ENCODE assay signal across 17 mouse cellular contexts in genomic region chr9:30520116-30520515, GRCm38 (mm10).
DNase-seq lines count a peak whose midpoint lies in the region; ATAC-seq lines count a peak whose summit lies in the region.
"Had no signal": no experiment of that assay in that cellular context is flagged by ENCODE, and none has a peak within 500 bp of the region (broad histone marks: within the 10 kb centered on the region; RNA-seq: fewer than 3 reads in every experiment).

No protein-coding gene starts in this region.

- H3K27me3 ChIP-seq in hindbrain, embryonic 13.5 days: no peaks in the 10 kb centered on the region
- H3K27me3 ChIP-seq in hindbrain, embryonic 11.5 days (ENCODE audit: control insufficient read depth, insufficient read depth, low read length): no peaks in the 10 kb centered on the region
- H3K27me3 ChIP-seq in limb, embryonic 11.5 days (ENCODE audit: control insufficient read depth, insufficient read depth, low read length): no peaks in the 10 kb centered on the region
- H3K27me3 ChIP-seq: forebrain, embryonic 15.5 days; liver, embryonic 15.5 days; neural tube, embryonic 15.5 days had no signal

- no peak overlapping the region for H3K4me3 ChIP-seq in hindbrain, embryonic 13.5 days
- H3K4me3 ChIP-seq in hindbrain, embryonic 11.5 days (ENCODE audit: low read depth, low read length): no peak overlapping the region
- H3K4me3 ChIP-seq in limb, embryonic 11.5 days (ENCODE audit: low read depth, low read length): no peak overlapping the region
- H3K4me3 ChIP-seq: forebrain, embryonic 15.5 days; heart, adult 2 months; liver, embryonic 15.5 days; neural tube, embryonic 15.5 days had no signal

- H3K36me3 ChIP-seq in hindbrain, embryonic 13.5 days: no peaks in the 10 kb centered on the region
- H3K36me3 ChIP-seq in hindbrain, embryonic 11.5 days (ENCODE audit: control insufficient read depth, insufficient read depth, low read length): no peaks in the 10 kb centered on the region
- no peaks in the 10 kb centered on the region for H3K36me3 ChIP-seq in limb, embryonic 11.5 days (ENCODE audit: control insufficient read depth, insufficient read depth, low read length)
- H3K36me3 ChIP-seq: forebrain, embryonic 15.5 days; liver, embryonic 15.5 days; neural tube, embryonic 15.5 days had no signal

- no peak overlapping the region for H3K9ac ChIP-seq in hindbrain, embryonic 13.5 days
- H3K9ac ChIP-seq in hindbrain, embryonic 11.5 days (ENCODE audit: low read depth, low read length): no peak overlapping the region
- no peak overlapping the region for H3K9ac ChIP-seq in limb, embryonic 11.5 days (ENCODE audit: low read length)
- H3K9ac ChIP-seq: forebrain, embryonic 15.5 days; liver, embryonic 15.5 days; neural tube, embryonic 15.5 days had no signal

- H3K27ac ChIP-seq in hindbrain, embryonic 13.5 days: 0 out of 2 replicates have a peak overlapping the region, but pooled peaks have one; percentile 65
- no peak overlapping the region for H3K27ac ChIP-seq in hindbrain, embryonic 11.5 days (ENCODE audit: low read depth, low read length)
- 0 out of 2 replicates have a peak overlapping the region, but pooled peaks have one; percentile 60 for H3K27ac ChIP-seq in limb, embryonic 11.5 days (replicated peaks; ENCODE audit: low read depth, low read length)
- H3K27ac ChIP-seq: heart, adult 2 months; liver, embryonic 15.5 days had no signal

- no peaks in the 10 kb centered on the region for H3K9me3 ChIP-seq in hindbrain, embryonic 13.5 days
- no peaks in the 10 kb centered on the region for H3K9me3 ChIP-seq in hindbrain, embryonic 11.5 days (ENCODE audit: control insufficient read depth, low read length)
- no peaks in the 10 kb centered on the region for H3K9me3 ChIP-seq in limb, embryonic 11.5 days (ENCODE audit: control insufficient read depth, low read length)
- H3K9me3 ChIP-seq: forebrain, embryonic 15.5 days; liver, embryonic 15.5 days; neural tube, embryonic 15.5 days had no signal

- no peak for ATAC-seq in hindbrain, embryonic 13.5 days (ENCODE audit: low FRiP score)
- no peak for ATAC-seq in hindbrain, embryonic 11.5 days (ENCODE audit: low FRiP score)
- no peak for ATAC-seq in limb, embryonic 11.5 days (ENCODE audit: insufficient number of reproducible peaks, low FRiP score, low TSS enrichment, low read depth)
- ATAC-seq in megakaryocyte-erythroid progenitor cell, adult 5-6 weeks (replicated peaks; ENCODE audit: low FRiP score, low TSS enrichment, poor library complexity, severe bottlenecking): no peak

- 46% methylated on average over 1 of the region's 1 CpGs for WGBS in hindbrain, embryonic 13.5 days
- WGBS in hindbrain, embryonic 11.5 days: 32% methylated on average over 1 of the region's 1 CpGs
- whole genome bisulfite sequencing in limb, embryonic 11.5 days: 14% methylated on average over 1 of the region's 1 CpGs

- H3K4me2 ChIP-seq in hindbrain, embryonic 13.5 days: no peak overlapping the region
- no peak overlapping the region for H3K4me2 ChIP-seq in hindbrain, embryonic 11.5 days (replicated peaks; ENCODE audit: low read depth, low read length)
- H3K4me2 ChIP-seq in limb, embryonic 11.5 days (ENCODE audit: low read depth, severe bottlenecking): no peak overlapping the region
- H3K4me2 ChIP-seq: forebrain, embryonic 15.5 days; liver, embryonic 15.5 days; neural tube, embryonic 15.5 days had no signal

- H3K4me1 ChIP-seq in hindbrain, embryonic 13.5 days (replicated peaks): peaks cover 14% of the 10 kb centered on the region
- H3K4me1 ChIP-seq in hindbrain, embryonic 11.5 days (replicated peaks; ENCODE audit: control insufficient read depth, insufficient read depth, low read length): no peaks in the 10 kb centered on the region
- H3K4me1 ChIP-seq in limb, embryonic 11.5 days (ENCODE audit: control insufficient read depth, insufficient read depth, low read length): peaks cover 24% of the 10 kb centered on the region
- H3K4me1 ChIP-seq: liver, embryonic 15.5 days had no signal

- no peak for DNase-seq in hindbrain, embryonic 11.5 days (ENCODE audit: low spot score)
- peak; percentile 44 for DNase-seq in NIH3T3 (ENCODE audit: low read depth)
- peak; percentile 53 for DNase-seq in embryo, embryonic 10.5 days (ENCODE audit: low spot score)
- DNase-seq in limb, embryonic 11.5 days (ENCODE audit: low spot score): no peak
- no peak for DNase-seq in kidney, adult 8-10 months
- DNase-seq: adrenal gland, adult 2 months; cerebellum, adult 11 months; heart, adult 2 months; kidney, adult 11 months; kidney, postnatal 14 days; lung, postnatal 10 days; thymus, postnatal 36 days had no signal

Comparison
In these comparisons a context has a peak if more than half of its experiments do, and no peak if none do; other contexts are left out.
1. DNase-seq: peak in NIH3T3 (single experiment) and embryo, embryonic 10.5 days (single experiment); none in hindbrain, embryonic 11.5 days (single experiment), limb, embryonic 11.5 days (single experiment) and kidney, adult 8-10 months (0 of 2).